Mouse (Mus musculus) CH12.LX (cell line): ENCODE measurements around the gene Gli2. TPM values are rescaled to one million over a fixed set of nuclear protein-coding genes. Genes with fewer than 3 reads are reported as not detected.

Experiments
- DNase-seq: peaks from one replicate; pipeline ENCODE4 v3.0.0-alpha.2; 2013; ENCODE audit errors: extremely low read depth
- H3K27ac ChIP-seq: 2 replicates; pipeline ENCODE4 v1.5.1; 2012; ENCODE audit warnings: low read depth, mild to moderate bottlenecking, control low read depth, moderate library complexity; ENCODE audit not compliant: insufficient read depth
- H3K27me3 ChIP-seq: replicated peaks from 2 replicates; pipeline ENCODE3; 2012; ENCODE audit warnings: inconsistent platforms
- H3K36me3 ChIP-seq, 2 experiments: replicated peaks in 1 of 2; 2 replicates each; pipeline versions ENCODE3 to v1.6.1; 2012; ENCODE audit warnings: inconsistent platforms in 1 of 2, low read length in 1 of 2, mild to moderate bottlenecking in 1 of 2, mixed read lengths in 1 of 2, moderate library complexity in 1 of 2; ENCODE audit not compliant: control insufficient read depth in 1 of 2, insufficient read depth in 1 of 2
- H3K4me1 ChIP-seq, 2 experiments: 2 replicates each; pipeline ENCODE4 v1.6.1; 2012; ENCODE audit warnings: inconsistent platforms in 1 of 2, moderate library complexity in 1 of 2; ENCODE audit not compliant: insufficient read depth in 2 of 2, control insufficient read depth in 1 of 2
- H3K4me2 ChIP-seq: 2 replicates; pipeline ENCODE4 v1.6.1; 2012; ENCODE audit warnings: low read depth, mild to moderate bottlenecking, control low read depth; ENCODE audit not compliant: poor library complexity, insufficient read depth, severe bottlenecking
- H3K4me3 ChIP-seq, 3 experiments: fragments of 150-350 bp in 1 of 3; sonication (generic) in 1 of 3; replicated peaks in 1 of 3; 2 replicates each; pipeline versions ENCODE3 to v1.5.1; 2011 to 2012; ENCODE audit warnings: low read depth in 2 of 3, low read length in 2 of 3, mild to moderate bottlenecking in 2 of 3, moderate library complexity in 2 of 3, control low read depth in 1 of 3, improper control_type of control experiment in 1 of 3, inconsistent platforms in 1 of 3, mixed read lengths in 1 of 3; ENCODE audit not compliant: poor library complexity in 1 of 3
- H3K79me2 ChIP-seq: replicated peaks from 2 replicates; pipeline ENCODE4 v1.6.1; 2012; ENCODE audit warnings: mild to moderate bottlenecking, moderate library complexity; ENCODE audit not compliant: control insufficient read depth, poor library complexity, insufficient read depth, severe bottlenecking; ENCODE audit errors: extremely low read depth
- H3K9ac ChIP-seq: 2 replicates; pipeline ENCODE4 v1.6.1; 2012; ENCODE audit warnings: low read depth, mild to moderate bottlenecking, control low read depth, moderate library complexity; ENCODE audit not compliant: insufficient read depth
- H3K9me3 ChIP-seq: replicated peaks from 2 replicates; pipeline ENCODE3; 2012; ENCODE audit warnings: low read length, inconsistent platforms, mixed read lengths
- CHD1 ChIP-seq: IDR thresholded peaks from 2 replicates; pipeline ENCODE4 v1.6.1; 2012; ENCODE audit warnings: low read depth, low read length, improper control_type of control experiment, inconsistent platforms
- CHD2 ChIP-seq: IDR thresholded peaks from 2 replicates; pipeline ENCODE4 v1.6.1; 2011; ENCODE audit warnings: low read length, improper control_type of control experiment
- E2F4 ChIP-seq: IDR thresholded peaks from 2 replicates; pipeline ENCODE4 v1.6.1; 2011; ENCODE audit warnings: low read depth, low read length, improper control_type of control experiment; ENCODE audit not compliant: insufficient replicate concordance
- ELF1 ChIP-seq: IDR thresholded peaks from 2 replicates; pipeline ENCODE4 v1.6.1; 2014; ENCODE audit warnings: low read depth, mild to moderate bottlenecking, inconsistent platforms, low read length, improper control_type of control experiment
- EP300 ChIP-seq: IDR thresholded peaks from 2 replicates; pipeline ENCODE4 v1.6.1; 2011; ENCODE audit warnings: low read length, improper control_type of control experiment
- HCFC1 ChIP-seq: IDR thresholded peaks from 2 replicates; pipeline ENCODE4 v1.6.1; 2012; ENCODE audit warnings: low read depth, mild to moderate bottlenecking, inconsistent platforms, low read length, improper control_type of control experiment
- JUN ChIP-seq: IDR thresholded peaks from 2 replicates; pipeline ENCODE4 v1.6.1; 2011; ENCODE audit warnings: low read depth, mild to moderate bottlenecking, low read length, improper control_type of control experiment, moderate library complexity; ENCODE audit not compliant: insufficient read depth
- MAFK ChIP-seq: IDR thresholded peaks from 2 replicates; pipeline ENCODE4 v1.6.1; 2011; ENCODE audit warnings: low read length, improper control_type of control experiment; ENCODE audit not compliant: insufficient replicate concordance
- MAX ChIP-seq: IDR thresholded peaks from 2 replicates; pipeline ENCODE4 v1.6.1; 2011; ENCODE audit warnings: low read length, improper control_type of control experiment
- MAZ ChIP-seq: IDR thresholded peaks from 2 replicates; pipeline ENCODE4 v1.6.1; 2012; ENCODE audit warnings: low read depth, mild to moderate bottlenecking, inconsistent platforms, low read length, improper control_type of control experiment, moderate library complexity
- MEF2A ChIP-seq: IDR thresholded peaks from 2 replicates; pipeline ENCODE4 v1.6.1; 2014; ENCODE audit warnings: low read depth, mild to moderate bottlenecking, inconsistent platforms, low read length, improper control_type of control experiment, borderline replicate concordance
- MXI1 ChIP-seq: IDR thresholded peaks from 2 replicates; pipeline ENCODE4 v1.6.1; 2011; ENCODE audit warnings: mild to moderate bottlenecking, low read depth, low read length, improper control_type of control experiment
- MYC ChIP-seq: IDR thresholded peaks from 2 replicates; pipeline ENCODE4 v1.6.1; 2011; ENCODE audit warnings: low read depth, mild to moderate bottlenecking, improper control_type of control experiment, low read length
- NRF1 ChIP-seq: IDR thresholded peaks from 2 replicates; pipeline ENCODE4 v1.6.1; 2014; ENCODE audit warnings: low read depth, mild to moderate bottlenecking, inconsistent platforms, low read length, improper control_type of control experiment, moderate library complexity
- POLR2A ChIP-seq: IDR thresholded peaks from 2 replicates; pipeline ENCODE4 v1.6.1; 2011; ENCODE audit warnings: low read depth, mild to moderate bottlenecking, improper control_type of control experiment, low read length
- POLR2AphosphoS2 ChIP-seq: IDR thresholded peaks from 2 replicates; pipeline ENCODE4 v1.6.1; 2011; ENCODE audit warnings: low read depth, low read length, improper control_type of control experiment
- RAD21 ChIP-seq: IDR thresholded peaks from 2 replicates; pipeline ENCODE4 v1.6.1; 2011; ENCODE audit warnings: low read depth, mild to moderate bottlenecking, low read length, improper control_type of control experiment, moderate library complexity
- RCOR1 ChIP-seq: conservative IDR thresholded peaks from 2 replicates; pipeline ENCODE4 v1.6.1; 2012; ENCODE audit warnings: low read depth, mild to moderate bottlenecking, inconsistent platforms, low read length, improper control_type of control experiment
- SMC3 ChIP-seq: IDR thresholded peaks from 2 replicates; pipeline ENCODE4 v1.6.1; 2011; ENCODE audit warnings: low read depth, low read length, improper control_type of control experiment
- UBTF ChIP-seq: IDR thresholded peaks from 2 replicates; pipeline ENCODE4 v1.6.1; 2012; ENCODE audit warnings: low read depth, mild to moderate bottlenecking, inconsistent platforms, low read length, improper control_type of control experiment, moderate library complexity
- USF1 ChIP-seq: IDR thresholded peaks from 2 replicates; pipeline ENCODE4 v1.6.1; 2014; ENCODE audit warnings: low read depth, mild to moderate bottlenecking, inconsistent platforms, low read length, improper control_type of control experiment
- USF2 ChIP-seq: conservative IDR thresholded peaks from 2 replicates; pipeline ENCODE4 v1.6.1; 2011; ENCODE audit warnings: low read depth, low read length, improper control_type of control experiment
- ZC3H11A ChIP-seq: IDR thresholded peaks from 2 replicates; pipeline ENCODE4 v1.6.1; 2012; ENCODE audit warnings: low read depth, mild to moderate bottlenecking, inconsistent platforms, low read length, improper control_type of control experiment
- ZMIZ1 ChIP-seq: IDR thresholded peaks from 2 replicates; pipeline ENCODE4 v1.6.1; 2012; ENCODE audit warnings: low read depth, mild to moderate bottlenecking, inconsistent platforms, low read length, improper control_type of control experiment
- ZNF384 ChIP-seq: IDR thresholded peaks from 2 replicates; pipeline ENCODE4 v1.6.1; 2012; ENCODE audit warnings: low read depth, low read length, improper control_type of control experiment, inconsistent platforms
- dilution Hi-C: fragments of 300-500 bp; cut with MboI; formaldehyde crosslinking; loops from 2 replicates; pipeline ENCODE4 v1.14.3; 2020; ENCODE audit warnings: low sequenced_read_pairs; ENCODE audit not compliant: extremely low pct_unique_long_range_greater_than_20kb, extremely low pct_ligation_motif_present
- in situ Hi-C: fragments of 300-500 bp; cut with MboI; formaldehyde crosslinking; loops from 3 replicates; pipeline ENCODE4 v1.14.3; 2019; ENCODE audit warnings: low sequenced_read_pairs, low pct_ligation_motif_present, low pct_unique_long_range_greater_than_20kb, mixed read lengths
- polyA plus RNA-seq: library from polyadenylated mRNA; unstranded; fragments of >175 nt; gene quantifications from 2 replicates; pipeline ENCODE4 v1.2.1, GENCODE M21; 2012; ENCODE audit warnings: low read depth; ENCODE audit not compliant: insufficient read length
- total RNA-seq, 2 experiments: library from RNA; depleted of rRNA; stranded (reverse); fragments of 300-350 nt in 1 of 2; fragments of >200 nt in 1 of 2; gene quantifications; 2 replicates each; pipeline ENCODE4 v1.2.3; 2012 to 2014

The Gli2 gene
- total and polyA plus RNA-seq, 3 experiments, result not detected

DNA sequence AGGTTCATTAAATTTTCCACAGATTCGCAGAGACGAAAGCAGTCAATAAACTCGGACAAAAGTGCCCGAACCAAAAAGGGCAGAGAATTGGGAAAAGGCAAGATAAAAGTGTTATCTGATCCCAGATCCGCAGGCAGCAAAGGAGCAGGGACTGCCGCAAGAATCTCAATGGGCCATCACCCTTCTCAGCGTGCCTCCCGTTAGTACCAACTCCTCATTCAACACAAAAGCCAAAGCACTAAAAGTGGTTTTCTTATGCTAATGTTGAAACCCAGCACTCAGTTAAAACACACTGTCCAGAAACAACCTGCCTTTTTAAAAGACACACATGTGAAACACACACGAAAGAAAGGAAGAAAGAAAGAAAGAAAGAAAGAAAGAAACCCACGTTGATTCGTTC lies 4.4 kb downstream of the Gli2 start:
- TF ChIP-seq SMC3 (no peak), MAFK (no peak), RAD21 (no peak), MAZ (no peak), ZC3H11A (no peak), EP300 (no peak), UBTF (no peak), ZMIZ1 (no peak), CHD1 (no peak), POLR2A (no peak), E2F4 (no peak), RCOR1 (no peak), ELF1 (no peak), CHD2 (no peak), MEF2A (no peak), POLR2AphosphoS2 (no peak)
- Histone ChIP-seq H3K9me3 (peaks cover 82% of the 10 kb centered on the region), H3K4me1 (no peaks in the 10 kb centered on the region), H3K36me3 (no peaks in the 10 kb centered on the region), H3K9ac (no peak overlapping the region), H3K27me3 (no peaks in the 10 kb centered on the region), H3K4me3 (no peak overlapping the region), H3K27ac (no peak overlapping the region), H3K79me2 (no peaks in the 10 kb centered on the region), H3K4me2 (no peak overlapping the region)
- no peak for DNase-seq
- in situ Hi-C loops (no loop called here), dilution Hi-C loops (no loop called here)

DNA sequence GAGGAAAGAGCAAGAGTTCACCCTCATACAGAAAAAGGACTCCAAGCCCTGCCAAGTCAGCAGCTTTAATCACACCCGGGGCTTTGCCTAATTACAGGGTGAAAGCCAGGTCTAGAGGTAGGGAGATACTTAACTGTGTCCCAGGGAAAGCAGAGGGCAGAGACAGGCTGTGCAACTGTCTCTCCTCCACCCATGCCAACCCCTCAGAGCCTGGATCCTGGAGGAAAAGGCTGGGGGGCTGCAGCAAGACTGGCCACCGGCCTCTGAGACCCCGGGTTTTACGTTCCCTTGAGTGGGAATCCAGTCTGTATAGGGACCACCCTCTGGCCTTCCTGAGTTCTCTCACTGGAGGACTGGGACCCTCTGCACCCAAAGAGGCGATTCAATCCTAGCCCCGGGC lies 4.9 kb downstream of the Gli2 start:
- Histone ChIP-seq H3K79me2 (no peaks in the 10 kb centered on the region), H3K27ac (no peak overlapping the region), H3K4me3 (no peak overlapping the region), H3K36me3 (no peaks in the 10 kb centered on the region), H3K4me2 (no peak overlapping the region), H3K9me3 (peaks cover 82% of the 10 kb centered on the region), H3K27me3 (no peaks in the 10 kb centered on the region), H3K4me1 (no peaks in the 10 kb centered on the region), H3K9ac (no peak overlapping the region)
- in situ Hi-C loops (no loop called here), dilution Hi-C loops (no loop called here)
- no peak for DNase-seq
- TF ChIP-seq ZNF384 (no peak), EP300 (no peak), HCFC1 (no peak), UBTF (no peak), JUN (no peak), E2F4 (no peak), MAFK (no peak), MYC (no peak), NRF1 (no peak), POLR2A (no peak), CHD2 (no peak), MAX (no peak), MXI1 (no peak), USF2 (no peak), USF1 (no peak), MEF2A (no peak), RAD21 (no peak)
